Mouse (Mus musculus): ENCODE measurements around the gene Gatb.

DNA sequence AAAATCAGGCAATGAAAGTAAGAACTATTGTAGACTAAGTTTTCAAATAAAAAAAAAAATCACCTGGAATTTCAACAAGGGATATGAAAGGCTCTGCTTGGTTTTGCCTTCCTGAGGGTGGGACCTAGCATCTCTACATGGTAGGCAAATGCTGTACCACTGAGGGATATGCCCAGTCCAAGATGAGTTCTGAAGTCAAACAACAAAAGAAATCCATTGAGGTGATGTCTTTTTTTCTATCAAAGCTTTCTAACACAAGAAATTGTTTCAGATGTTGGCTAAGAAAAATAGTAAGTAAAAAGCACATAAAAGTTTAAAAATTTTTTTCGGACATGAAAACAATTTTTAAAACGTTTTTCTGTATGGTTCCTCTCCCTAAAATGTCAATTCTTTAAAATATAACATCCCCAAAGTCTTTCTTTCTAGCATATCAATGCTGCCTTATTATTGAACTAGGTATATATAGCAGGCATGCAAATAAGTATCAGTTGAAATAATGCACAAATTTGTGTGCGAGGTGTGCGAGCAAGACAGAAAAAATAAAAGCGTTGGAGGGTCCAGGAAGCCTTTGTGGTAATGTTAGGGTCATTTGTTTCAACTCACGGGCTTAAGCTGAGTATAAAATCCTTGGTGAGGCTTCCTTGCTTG lies 579 bp upstream of the Gatb start:
- TF ChIP-seq POLR2A (IDR thresholded peaks at IDR 0.05; ENCODE audit: insufficient read depth, low read depth, low read length) (no peak), CTCF (IDR thresholded peaks at IDR 0.05; ENCODE audit: insufficient read depth, low read depth, low read length) (no peak)
